In the genomic region with DNA sequence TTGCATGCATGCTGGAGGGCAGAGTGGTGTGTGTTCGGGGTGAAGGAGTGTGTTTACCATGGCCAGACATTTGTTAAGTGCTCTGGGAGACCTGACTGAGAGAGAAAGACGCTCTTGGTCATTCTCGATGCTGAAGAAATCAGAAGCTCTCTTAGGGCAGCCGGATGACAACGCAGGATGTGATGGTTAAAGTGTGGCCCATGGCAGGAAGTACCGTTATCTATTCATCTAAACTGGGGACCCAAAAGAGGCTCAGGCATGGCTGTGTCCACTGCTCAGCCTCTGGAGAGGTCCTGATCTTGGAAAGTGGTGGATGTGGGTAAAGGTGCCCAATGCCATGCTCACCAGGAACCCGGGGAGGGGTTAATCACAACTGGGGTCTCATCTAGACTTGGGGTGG, we compare ENCODE assay signal across 23 mouse cellular contexts. TPM values are rescaled to one million over a fixed set of nuclear protein-coding genes. Genes with fewer than 3 reads are reported as not detected.
DNase-seq lines count a peak whose midpoint lies in the region; ATAC-seq and TF ChIP-seq lines count a peak whose summit lies in the region.
"Had no signal": no experiment of that assay in that cellular context is flagged by ENCODE, and none has a peak within 500 bp of the region (broad histone marks: within the 10 kb centered on the region; RNA-seq: fewer than 3 reads in every experiment).

No protein-coding gene starts in this region.

- TF ChIP-seq CTCF in liver, postnatal 0 days (IDR thresholded peaks at IDR 0.05; ENCODE audit: low read depth), result no peak

- TF ChIP-seq EP300 in liver, postnatal 0 days (IDR thresholded peaks at IDR 0.05; ENCODE audit: low read depth), result no peak

- H3K36me3 ChIP-seq in liver, postnatal 0 days (replicated peaks; ENCODE audit: insufficient read depth, low read length), result no peaks in the 10 kb centered on the region
- H3K36me3 ChIP-seq: embryonic facial prominence, embryonic 10.5 days; heart, embryonic 10.5 days; hindbrain, embryonic 13.5 days had no signal

- H3K9ac ChIP-seq in liver, postnatal 0 days (replicated peaks), result no peak overlapping the region
- H3K9ac ChIP-seq: hindbrain, embryonic 13.5 days had no signal

- no peak overlapping the region for H3K27ac ChIP-seq in liver, postnatal 0 days (ENCODE audit: low read depth)
- H3K27ac ChIP-seq: embryonic facial prominence, embryonic 10.5 days; heart, embryonic 10.5 days; hindbrain, embryonic 13.5 days had no signal

- WGBS in liver, postnatal 0 days (ENCODE audit: insufficient replicate concordance), result 27% methylated on average over 7 of the region's 7 CpGs

- H3K9me3 ChIP-seq in liver, postnatal 0 days (ENCODE audit: low read length), result no peaks in the 10 kb centered on the region
- H3K9me3 ChIP-seq: embryonic facial prominence, embryonic 10.5 days; heart, embryonic 10.5 days; hindbrain, embryonic 13.5 days had no signal

- peak; percentile 31 for DNase-seq in CD4-positive, CD25-positive, alpha-beta regulatory T cell, adult 2 months (ENCODE audit: low read depth, low spot score)
- DNase-seq in liver, postnatal 0 days, result no peak
- no peak for DNase-seq in lung, postnatal 10 days
- no peak for DNase-seq in embryo, embryonic 9.5 days (ENCODE audit: extremely low spot score)
- DNase-seq in liver, result no peak
- DNase-seq: adrenal gland, adult 8-10 months; adrenal gland, postnatal 36 days; cerebellum, adult 11-12 months; cerebellum, adult 9-10 months; cerebellum, postnatal 25 days; gastrocnemius, postnatal 36 days; heart, adult 18-20 months; heart, postnatal 10 days; heart, postnatal 4 days had no signal

- no peak overlapping the region for H3K4me3 ChIP-seq in liver, postnatal 0 days (ENCODE audit: low read depth, low read length)
- H3K4me3 ChIP-seq: embryonic facial prominence, embryonic 10.5 days; heart, embryonic 10.5 days; hindbrain, embryonic 13.5 days had no signal

- no peaks in the 10 kb centered on the region for H3K27me3 ChIP-seq in liver, postnatal 0 days (ENCODE audit: insufficient read depth, low read length)
- H3K27me3 ChIP-seq: CH12.LX had no signal

- peak; percentile 54 for ATAC-seq in common myeloid progenitor, adult 5-6 weeks (replicated peaks; ENCODE audit: low read depth, poor library complexity, severe bottlenecking)
- peak; percentile 43 for ATAC-seq in inflammation-experienced regulatory T-cells, adult 6 months
- peak; percentile 41; the same call in 1 of the 2 replicates for ATAC-seq in monocyte, adult 5-6 weeks (replicated peaks; ENCODE audit: insufficient number of reproducible peaks, low FRiP score, low TSS enrichment, poor library complexity, severe bottlenecking)
- no peak for ATAC-seq in liver, postnatal 0 days
- ATAC-seq: forebrain, embryonic 14.5 days; intestine, postnatal 0 days had no signal

- peaks cover 3% of the 10 kb centered on the region; the same call in 1 of the 2 replicates for H3K4me1 ChIP-seq in liver, postnatal 0 days (ENCODE audit: insufficient read depth)
- H3K4me1 ChIP-seq: hindbrain, embryonic 13.5 days had no signal

- H3K4me2 ChIP-seq in liver, postnatal 0 days (ENCODE audit: low read depth, low read length), result no peak overlapping the region
- H3K4me2 ChIP-seq: hindbrain, embryonic 13.5 days had no signal

RNA-seq across cellular contexts. Expression of a gene that starts 37.6 kb away (rescaled TPM):
- 0.50 and 1.6 TPM in 2 replicates for total RNA-seq in common myeloid progenitor, adult 5-6 weeks (2017)
- polyA plus RNA-seq in inflammation-experienced regulatory T-cells, adult 6 months (2017; shearing (Covaris generic)), result under 1 TPM; 0.11 to 0.83 (median 0.44) TPM
- total RNA-seq in monocyte, adult 5-6 weeks (2017), result 1.6 to 13.4 TPM (median 3.3 TPM) in 3 replicates
- 3.0 and 3.1 TPM in 2 replicates for polyA plus RNA-seq in liver, postnatal 0 days (2015; fragmentation: Nextera tagmentation; extraction: Ambion mirVana)

RNA-seq across cellular contexts. Expression of a gene that starts 41.1 kb away (rescaled TPM):
- 18.5 and 26.2 TPM in 2 replicates for total RNA-seq in common myeloid progenitor, adult 5-6 weeks (2017)
- 10 to 100 TPM; 31.3 to 54.8 (median 31.8) TPM for polyA plus RNA-seq in inflammation-experienced regulatory T-cells, adult 6 months (2017; shearing (Covaris generic))
- total RNA-seq in monocyte, adult 5-6 weeks (2017), result 118 to 236 TPM (median 124 TPM) in 3 replicates
- 5.4 and 6.3 TPM in 2 replicates for polyA plus RNA-seq in liver, postnatal 0 days (2015; fragmentation: Nextera tagmentation; extraction: Ambion mirVana)

RNA-seq across cellular contexts. Expression of a gene that starts 50.6 kb away (rescaled TPM):
- 21.3 and 31.1 TPM in 2 replicates for total RNA-seq in common myeloid progenitor, adult 5-6 weeks (2017)
- polyA plus RNA-seq in inflammation-experienced regulatory T-cells, adult 6 months (2017; shearing (Covaris generic)), result 1 to 10 TPM; 2.4 to 4.2 (median 3.6) TPM
- 17.1 to 25.1 TPM (median 24.6 TPM) in 3 replicates for total RNA-seq in monocyte, adult 5-6 weeks (2017)
- polyA plus RNA-seq in liver, postnatal 0 days (2015; fragmentation: Nextera tagmentation; extraction: Ambion mirVana), result 2.5 and 2.7 TPM in 2 replicates
